Mouse (Mus musculus) G1E (cell line): ENCODE data around the gene Lims1. TPM values are rescaled to one million over a fixed set of nuclear protein-coding genes. Genes with fewer than 3 reads are reported as not detected.
A peak's percentile ranks its signal among the peaks of the same experiment; 100 is the strongest.

Experiments
- ATAC-seq: 2 replicates; pipeline ENCODE4 v1.8.0; 2016; ENCODE audit warnings: mild to moderate bottlenecking; ENCODE audit not compliant: insufficient number of reproducible peaks, poor library complexity, low FRiP score, severe bottlenecking; ENCODE audit errors: extremely low read depth
- DNase-seq: peaks from one replicate; pipeline ENCODE4 v3.0.0; 2012; ENCODE audit warnings: low spot score
- H3K27me3 ChIP-seq: 2 replicates; pipeline ENCODE4 v1.6.1; 2012; ENCODE audit warnings: mild to moderate bottlenecking, low read length, inconsistent platforms; ENCODE audit not compliant: insufficient read depth
- H3K36me3 ChIP-seq: replicated peaks from 2 replicates; pipeline ENCODE3; 2012; ENCODE audit warnings: mild to moderate bottlenecking, inconsistent platforms
- H3K4me1 ChIP-seq: 2 replicates; pipeline ENCODE4 v1.6.1; 2012; ENCODE audit warnings: low read depth, low read length, inconsistent platforms, mixed read lengths; ENCODE audit not compliant: insufficient read depth
- H3K4me3 ChIP-seq: 2 replicates; pipeline ENCODE4 v1.5.1; 2012; ENCODE audit warnings: low read depth, mild to moderate bottlenecking, inconsistent platforms, low read length, moderate library complexity, mixed read lengths
- H3K9me3 ChIP-seq: replicated peaks from 2 replicates; pipeline ENCODE4 v1.6.1; 2012; ENCODE audit warnings: inconsistent platforms
- CTCF ChIP-seq: IDR thresholded peaks from 2 replicates; pipeline ENCODE4 v1.5.1; 2012; ENCODE audit warnings: low read depth, low read length, inconsistent platforms, mixed read lengths
- GATA1 ChIP-seq: IDR thresholded peaks from 2 replicates; pipeline ENCODE4 v1.6.1; 2012; ENCODE audit warnings: borderline replicate concordance, low read length, inconsistent platforms, mixed read lengths
- GATA2 ChIP-seq: IDR thresholded peaks from 2 replicates; pipeline ENCODE4 v1.6.1; 2012; ENCODE audit warnings: low read depth, low read length, inconsistent platforms, borderline replicate concordance
- POLR2AphosphoS5 ChIP-seq: IDR thresholded peaks from 2 replicates; pipeline ENCODE4 v1.6.1; 2012; ENCODE audit warnings: low read depth, low read length, inconsistent platforms; ENCODE audit not compliant: insufficient replicate concordance
- TAL1 ChIP-seq: conservative IDR thresholded peaks from 2 replicates; pipeline ENCODE4 v1.6.1; 2012; ENCODE audit warnings: low read depth, low read length, inconsistent platforms, mixed read lengths
- polyA plus RNA-seq: library from polyadenylated mRNA; stranded (reverse); fragments of >175 nt; gene quantifications from 2 replicates; pipeline ENCODE4 v1.2.3, GENCODE M21; 2012
- total RNA-seq, 2 experiments: library from RNA; stranded (forward) in 1 of 2; stranded (reverse) in 1 of 2; fragments of 200-1000 nt in 1 of 2; fragments of >200 nt in 1 of 2; fragmentation: Nextera tagmentation in 1 of 2; gene quantifications; 2 replicates each; pipeline ENCODE4 v1.2.3; 2014 to 2017

Gene Lims1
- total and polyA plus RNA-seq, 3 experiments = 1.6 to 81.3 (median 64.7) TPM

DNA sequence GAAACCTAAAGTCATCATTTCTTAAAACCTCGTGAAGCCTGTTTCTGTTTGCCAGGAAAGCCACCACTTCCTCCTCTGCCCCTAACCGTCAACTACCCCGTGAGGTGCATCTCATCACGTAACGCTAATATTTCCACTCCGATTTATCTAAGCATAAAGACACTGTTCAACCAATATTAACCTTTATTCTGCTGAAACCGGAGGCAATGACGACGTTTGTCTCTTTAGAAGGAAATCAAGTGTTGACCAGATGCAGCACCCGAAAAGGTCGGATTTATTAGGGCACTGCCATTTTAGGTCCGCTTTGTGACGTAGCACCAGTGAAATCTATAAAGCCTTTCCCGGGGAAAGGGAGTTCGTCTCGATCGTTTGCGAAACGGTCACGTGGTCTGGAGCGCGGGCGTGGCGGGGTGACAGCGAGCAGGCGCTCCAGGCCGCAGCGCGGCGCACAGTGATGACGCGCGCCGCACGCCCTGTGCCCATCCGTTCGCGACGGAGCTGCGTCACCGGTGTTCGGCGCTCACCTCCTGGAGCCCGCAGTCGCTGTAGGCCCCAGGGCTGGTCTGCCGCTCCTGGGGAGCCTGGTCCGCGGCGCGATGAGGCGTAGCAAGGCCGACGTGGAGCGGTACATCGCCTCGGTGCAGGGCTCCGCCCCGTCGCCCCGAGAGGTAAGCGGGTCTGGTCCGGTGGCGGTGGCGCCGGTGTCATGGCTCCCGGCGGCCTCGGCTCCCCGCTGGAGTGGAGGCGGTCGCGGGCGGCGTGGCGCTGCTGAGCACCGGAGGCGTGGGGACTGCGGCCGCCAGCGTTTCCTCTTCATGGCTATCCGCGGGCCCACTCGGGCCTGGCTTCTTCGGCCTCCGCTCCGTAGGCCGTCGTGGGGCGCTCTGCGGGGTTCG, 123.4 kb downstream of the Lims1 start, which contains the start of gene Ranbp2:
Gene Ranbp2, plus strand, starts transcription at position 537 of the 896 bp plus-strand sequence.
- Histone ChIP-seq H3K9me3 (no peaks in the 10 kb centered on the region), H3K36me3 (no peaks in the 10 kb centered on the region), H3K27me3 (no peaks in the 10 kb centered on the region), H3K4me3 (peak within 1 kb of the TSS; percentile 87), H3K4me1 (peaks cover 12% of the 10 kb centered on the region)
- TF ChIP-seq GATA1 = no peak
- TF ChIP-seq GATA2 = no peak
- no peak for TF ChIP-seq CTCF
- no peak for TF ChIP-seq POLR2AphosphoS5
- no peak for TF ChIP-seq TAL1
- DNase-seq = peak; percentile 52
- peak; percentile 87 for ATAC-seq

DNA sequence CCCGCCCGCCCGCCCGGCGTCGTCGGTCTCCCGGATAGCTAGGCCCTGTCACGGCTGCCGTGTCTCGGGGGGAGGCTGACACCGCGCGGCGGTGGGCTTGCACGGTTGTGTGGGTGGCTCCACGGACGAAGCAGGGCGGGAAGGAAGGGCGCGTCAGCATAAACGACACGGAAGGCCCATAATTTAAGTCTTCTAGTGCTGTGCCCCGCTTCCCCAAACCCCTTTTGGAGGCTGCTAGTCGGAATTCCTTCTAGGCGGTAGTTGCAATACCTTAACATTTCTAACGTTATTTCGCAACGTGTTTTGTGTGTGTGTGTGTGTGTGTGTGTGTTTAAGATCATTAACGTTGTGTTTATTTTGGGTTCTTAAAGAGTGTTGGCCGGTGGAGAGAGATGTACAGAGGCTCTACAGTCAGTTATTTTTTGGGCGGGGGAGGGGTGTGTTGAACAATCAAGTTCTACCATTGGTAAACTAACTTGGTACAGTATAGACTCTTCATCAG, 124.1 kb downstream of the Lims1 start:
- Histone ChIP-seq H3K36me3 (no peaks in the 10 kb centered on the region), H3K27me3 (no peaks in the 10 kb centered on the region), H3K4me3 (peak overlapping the region; percentile 87), H3K4me1 (peaks cover 12% of the 10 kb centered on the region), H3K9me3 (no peaks in the 10 kb centered on the region)
- TF ChIP-seq GATA1 (no peak), TAL1 (no peak), CTCF (no peak), GATA2 (no peak), POLR2AphosphoS5 (no peak)
- ATAC-seq = no peak
- peak; percentile 1 for DNase-seq

DNA sequence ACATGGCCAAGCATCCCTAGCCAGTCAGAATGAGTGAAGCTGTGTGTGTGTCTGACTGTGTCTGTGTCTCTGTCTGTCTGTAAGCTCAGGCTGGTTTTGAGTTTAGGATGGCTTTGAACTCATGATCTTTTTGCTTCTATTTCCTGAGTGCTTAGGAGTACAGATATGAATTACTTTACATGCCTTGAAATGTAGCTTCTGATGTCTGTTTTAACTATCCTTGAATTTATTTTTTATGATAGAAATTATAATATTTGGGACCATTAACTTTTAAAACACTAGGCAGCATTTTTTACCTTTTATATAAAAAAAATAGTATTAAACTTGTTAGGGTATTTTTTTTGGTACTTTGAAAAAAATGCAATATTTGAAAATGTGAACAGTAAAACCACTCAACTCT, 128.3 kb downstream of the Lims1 start:
- Histone ChIP-seq H3K9me3 (no peaks in the 10 kb centered on the region), H3K4me3 (no peak overlapping the region), H3K4me1 (peaks cover 9% of the 10 kb centered on the region), H3K36me3 (peaks cover 22% of the 10 kb centered on the region), H3K27me3 (no peaks in the 10 kb centered on the region)
- TF ChIP-seq GATA1 (no peak), GATA2 (no peak), CTCF (no peak), TAL1 (no peak), POLR2AphosphoS5 (no peak)
- DNase-seq (no peak), ATAC-seq (no peak)

DNA sequence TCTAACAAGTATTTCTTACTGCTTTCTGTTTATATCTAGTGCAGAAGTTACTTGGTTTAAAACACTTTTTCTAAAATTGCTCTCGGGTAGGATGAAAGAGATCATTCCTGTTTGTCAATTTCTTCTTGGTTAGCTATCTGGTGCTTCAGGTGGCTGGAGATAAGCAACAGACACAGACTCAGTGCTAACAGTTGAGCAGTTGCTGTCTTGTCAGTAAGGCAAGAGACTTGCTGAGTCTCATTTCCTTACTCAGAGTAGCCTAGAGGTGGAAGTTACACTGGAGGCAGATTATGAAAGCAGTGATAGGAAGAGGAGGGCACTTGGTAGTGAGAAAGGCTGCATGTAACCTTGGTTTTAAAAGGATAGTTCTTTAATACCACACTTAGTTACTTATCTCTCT, 128.9 kb downstream of the Lims1 start:
- no peaks in the 10 kb centered on the region for H3K27me3 ChIP-seq
- peak; percentile 1 for DNase-seq
- H3K36me3 ChIP-seq = peaks cover 23% of the 10 kb centered on the region
- ATAC-seq = peak; percentile 88
- no peak overlapping the region for H3K4me3 ChIP-seq
- H3K4me1 ChIP-seq = peaks cover 9% of the 10 kb centered on the region
- H3K9me3 ChIP-seq = no peaks in the 10 kb centered on the region
- TF ChIP-seq CTCF = no peak
- TF ChIP-seq TAL1 = peak; percentile 35
- no peak for TF ChIP-seq GATA1
- no peak for TF ChIP-seq POLR2AphosphoS5
- TF ChIP-seq GATA2 = no peak

DNA sequence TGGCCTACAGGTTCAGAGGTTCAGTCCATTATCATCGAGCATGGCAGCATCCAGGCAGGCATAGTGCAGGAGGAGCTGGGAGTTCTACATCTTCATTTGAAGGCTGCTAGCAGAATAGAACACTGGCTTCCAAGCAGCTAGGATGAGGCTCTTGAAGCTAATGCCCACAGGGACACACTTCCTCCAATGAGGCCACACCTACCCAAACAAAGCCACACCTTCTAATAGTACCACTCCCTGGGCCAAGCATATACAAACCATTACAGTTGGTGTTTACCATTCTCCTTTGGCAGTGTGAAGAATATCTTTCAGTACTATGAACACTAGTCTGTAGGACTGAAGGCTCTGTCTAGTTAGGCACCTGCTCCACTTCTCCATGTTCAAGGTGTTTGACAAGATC, 136.6 kb downstream of the Lims1 start:
- peaks cover 50% of the 10 kb centered on the region for H3K36me3 ChIP-seq
- DNase-seq = no peak
- H3K27me3 ChIP-seq = no peaks in the 10 kb centered on the region
- H3K4me1 ChIP-seq = no peaks in the 10 kb centered on the region; the same call in 1 of the 2 replicates
- ATAC-seq = no peak
- TF ChIP-seq CTCF (no peak), GATA2 (no peak), GATA1 (no peak), TAL1 (no peak), POLR2AphosphoS5 (no peak)
- H3K9me3 ChIP-seq = no peaks in the 10 kb centered on the region
- no peak overlapping the region for H3K4me3 ChIP-seq

Other genes with a start within 250 kb of the Lims1 start
- not detected in 2 replicates for gene AW822073, start 98.5 kb upstream of the Lims1 start, total RNA-seq (2014; fragmentation: Nextera tagmentation)
- gene AW822073, start 98.5 kb upstream of the Lims1 start, total RNA-seq (2017) = 0.12 and 1.0 TPM in 2 replicates
- gene AW822073, start 98.5 kb upstream of the Lims1 start, polyA plus RNA-seq = not detected in 2 replicates
- not detected in 2 replicates for gene Duxf3, start 90.8 kb upstream of the Lims1 start, total RNA-seq (2014; fragmentation: Nextera tagmentation)
- gene Duxf3, start 90.8 kb upstream of the Lims1 start, total RNA-seq (2017) = 0.17 and 1.1 TPM in 2 replicates
- gene Duxf3, start 90.8 kb upstream of the Lims1 start, polyA plus RNA-seq = 0.06 TPM in 1 of 2 replicates, not detected in the other
- not detected in 2 replicates for gene Gm4981, start 86.8 kb upstream of the Lims1 start, total RNA-seq (2014; fragmentation: Nextera tagmentation)
- not detected in 2 replicates for gene Gm4981, start 86.8 kb upstream of the Lims1 start, total RNA-seq (2017)
- gene Gm4981, start 86.8 kb upstream of the Lims1 start, polyA plus RNA-seq = not detected in 2 replicates
- gene Gcc2, start 68.0 kb upstream of the Lims1 start, total RNA-seq (2014; fragmentation: Nextera tagmentation) = 31.0 and 44.7 TPM in 2 replicates
- gene Gcc2, start 68.0 kb upstream of the Lims1 start, total RNA-seq (2017) = 22.5 and 28.6 TPM in 2 replicates
- gene Gcc2, start 68.0 kb upstream of the Lims1 start, polyA plus RNA-seq = 4.5 and 5.7 TPM in 2 replicates
- 141 and 154 TPM in 2 replicates for gene Ranbp2, start 123.5 kb downstream of the Lims1 start, total RNA-seq (2014; fragmentation: Nextera tagmentation)
- gene Ranbp2, start 123.5 kb downstream of the Lims1 start, total RNA-seq (2017) = 121 and 147 TPM in 2 replicates
- 2.4 and 4.5 TPM in 2 replicates for gene Ranbp2, start 123.5 kb downstream of the Lims1 start, polyA plus RNA-seq
- 3.4 and 4.5 TPM in 2 replicates for gene Ccdc138, start 174.5 kb downstream of the Lims1 start, total RNA-seq (2014; fragmentation: Nextera tagmentation)
- 2.1 and 2.6 TPM in 2 replicates for gene Ccdc138, start 174.5 kb downstream of the Lims1 start, total RNA-seq (2017)
- gene Ccdc138, start 174.5 kb downstream of the Lims1 start, polyA plus RNA-seq = 0.20 and 0.35 TPM in 2 replicates